Mouse (Mus musculus) MEL (cell line): ENCODE data around the gene Sag. TPM values are rescaled to one million over a fixed set of nuclear protein-coding genes. Genes with fewer than 3 reads are reported as not detected.
A peak's percentile ranks its signal among the peaks of the same experiment; 100 is the strongest.

Source experiments
- DNase-seq: peaks from one replicate; pipeline ENCODE4 v3.0.0; 2011; ENCODE audit warnings: low read depth, low spot score
- H3K27ac ChIP-seq: 2 replicates; pipeline ENCODE4 v1.5.1; 2012; ENCODE audit warnings: low read depth, mild to moderate bottlenecking, control low read depth, low read length, moderate library complexity; ENCODE audit not compliant: control insufficient read depth
- H3K27me3 ChIP-seq, 2 experiments: fragments of 150-350 bp in 1 of 2; sonication (generic) in 1 of 2; 2 replicates each; pipeline ENCODE4 v1.6.1; 2012; ENCODE audit warnings: low read length in 2 of 2, mild to moderate bottlenecking in 2 of 2, improper control_type of control experiment in 1 of 2, moderate library complexity in 1 of 2; ENCODE audit not compliant: insufficient read depth in 2 of 2, control insufficient read depth in 1 of 2
- H3K36me3 ChIP-seq, 2 experiments: 2 replicates each; pipeline ENCODE4 v1.6.1; 2012 to 2014; ENCODE audit warnings: low read length in 2 of 2, improper control_type of control experiment in 1 of 2, inconsistent platforms in 1 of 2, mild to moderate bottlenecking in 1 of 2; ENCODE audit not compliant: insufficient read depth in 2 of 2, control insufficient read depth in 1 of 2
- H3K4me1 ChIP-seq, 2 experiments: fragments of 150-350 bp in 1 of 2; sonication (generic) in 1 of 2; 2 replicates each; pipeline ENCODE4 v1.6.1; 2012; ENCODE audit warnings: low read length in 2 of 2, improper control_type of control experiment in 1 of 2, mild to moderate bottlenecking in 1 of 2; ENCODE audit not compliant: insufficient read depth in 2 of 2, control insufficient read depth in 1 of 2
- H3K4me3 ChIP-seq, 2 experiments: fragments of 150-350 bp in 1 of 2; sonication (generic) in 1 of 2; 2 replicates each; pipeline ENCODE4 v1.5.1; 2012; ENCODE audit warnings: low read depth in 2 of 2, low read length in 2 of 2, mild to moderate bottlenecking in 2 of 2, moderate library complexity in 2 of 2, control low read depth in 1 of 2, improper control_type of control experiment in 1 of 2; ENCODE audit not compliant: control insufficient read depth in 1 of 2, insufficient read depth in 1 of 2
- H3K79me2 ChIP-seq: 2 replicates; pipeline ENCODE4 v1.6.1; 2012; ENCODE audit warnings: mild to moderate bottlenecking, low read length, moderate library complexity; ENCODE audit not compliant: control insufficient read depth, poor library complexity, insufficient read depth
- H3K9ac ChIP-seq: 2 replicates; pipeline ENCODE4 v1.6.1; 2012; ENCODE audit warnings: low read depth, mild to moderate bottlenecking, control low read depth, low read length, moderate library complexity; ENCODE audit not compliant: control insufficient read depth, poor library complexity, severe bottlenecking
- H3K9me3 ChIP-seq: fragments of 150-350 bp; sonication (generic); replicated peaks from 2 replicates; pipeline ENCODE4 v1.6.1; 2012; ENCODE audit warnings: mild to moderate bottlenecking, low read length, improper control_type of control experiment, moderate library complexity; ENCODE audit not compliant: insufficient read depth
- BHLHE40 ChIP-seq: IDR thresholded peaks from 2 replicates; pipeline ENCODE4 v1.6.1; 2012; ENCODE audit warnings: low read depth, mild to moderate bottlenecking, inconsistent platforms, low read length, improper control_type of control experiment, borderline replicate concordance
- CHD1 ChIP-seq: IDR thresholded peaks from 2 replicates; pipeline ENCODE4 v1.6.1; 2012; ENCODE audit warnings: low read depth, mild to moderate bottlenecking, inconsistent platforms, low read length, improper control_type of control experiment
- CTCF ChIP-seq, 3 experiments: IDR thresholded peaks in 2 of 3; conservative IDR thresholded peaks in 1 of 3; 2 replicates each; pipeline ENCODE4 v1.5.1; 2011 to 2012; ENCODE audit warnings: low read length in 3 of 3, low read depth in 2 of 3, mild to moderate bottlenecking in 2 of 3, improper control_type of control experiment in 1 of 3, inconsistent platforms in 1 of 3, mixed read lengths in 1 of 3, moderate library complexity in 1 of 3; ENCODE audit not compliant: control insufficient read depth in 1 of 3, insufficient read depth in 1 of 3, poor library complexity in 1 of 3, severe bottlenecking in 1 of 3
- E2F4 ChIP-seq: IDR thresholded peaks from 2 replicates; pipeline ENCODE4 v1.6.1; 2011; ENCODE audit warnings: low read depth, low read length, improper control_type of control experiment, borderline replicate concordance
- ELF1 ChIP-seq: IDR thresholded peaks from 2 replicates; pipeline ENCODE4 v1.6.1; 2014; ENCODE audit warnings: low read depth, mild to moderate bottlenecking, inconsistent platforms, low read length, improper control_type of control experiment, moderate library complexity
- EP300 ChIP-seq, 2 experiments: IDR thresholded peaks; 2 replicates each; pipeline ENCODE4 v1.6.1; 2011; ENCODE audit warnings: improper control_type of control experiment in 2 of 2, low read length in 2 of 2, low read depth in 1 of 2, mild to moderate bottlenecking in 1 of 2
- GATA1 ChIP-seq: IDR thresholded peaks from 2 replicates; pipeline ENCODE4 v1.6.1; 2011; ENCODE audit warnings: low read depth, low read length, improper control_type of control experiment
- HCFC1 ChIP-seq: IDR thresholded peaks from 2 replicates; pipeline ENCODE4 v1.6.1; 2012; ENCODE audit warnings: low read depth, mild to moderate bottlenecking, inconsistent platforms, low read length, improper control_type of control experiment, moderate library complexity
- JUND ChIP-seq: IDR thresholded peaks from 2 replicates; pipeline ENCODE4 v1.6.1; 2011; ENCODE audit warnings: low read depth, mild to moderate bottlenecking, improper control_type of control experiment, low read length
- KAT2A ChIP-seq: conservative IDR thresholded peaks from 2 replicates; pipeline ENCODE4 v1.6.1; 2012; ENCODE audit warnings: low read depth, low read length, improper control_type of control experiment, inconsistent platforms
- MAFK ChIP-seq: IDR thresholded peaks from 2 replicates; pipeline ENCODE4 v1.6.1; 2011; ENCODE audit warnings: low read depth, mild to moderate bottlenecking, low read length, improper control_type of control experiment, borderline replicate concordance
- MAX ChIP-seq: IDR thresholded peaks from 2 replicates; pipeline ENCODE4 v1.6.1; 2011; ENCODE audit warnings: low read length, improper control_type of control experiment
- MEF2A ChIP-seq: IDR thresholded peaks from 2 replicates; pipeline ENCODE4 v1.6.1; 2014; ENCODE audit warnings: low read depth, mild to moderate bottlenecking, inconsistent platforms, low read length, improper control_type of control experiment; ENCODE audit not compliant: poor library complexity, insufficient replicate concordance, severe bottlenecking; ENCODE audit errors: extremely low read depth
- MYC ChIP-seq: IDR thresholded peaks from 2 replicates; pipeline ENCODE4 v1.6.1; 2011; ENCODE audit warnings: low read depth, mild to moderate bottlenecking, low read length, improper control_type of control experiment, moderate library complexity
- NELFE ChIP-seq: IDR thresholded peaks from 2 replicates; pipeline ENCODE4 v1.6.1; 2011; ENCODE audit warnings: low read depth, low read length, improper control_type of control experiment
- NRF1 ChIP-seq: IDR thresholded peaks from 2 replicates; pipeline ENCODE4 v1.6.1; 2014; ENCODE audit warnings: low read depth, mild to moderate bottlenecking, inconsistent platforms, low read length, improper control_type of control experiment, moderate library complexity; ENCODE audit not compliant: poor library complexity, insufficient read depth, severe bottlenecking
- POLR2A ChIP-seq, 2 experiments: IDR thresholded peaks; 2 replicates each; pipeline ENCODE4 v1.6.1; 2011 to 2012; ENCODE audit warnings: low read length in 2 of 2, mild to moderate bottlenecking in 2 of 2, control low read depth in 1 of 2, improper control_type of control experiment in 1 of 2, low read depth in 1 of 2, moderate library complexity in 1 of 2; ENCODE audit not compliant: control insufficient read depth in 1 of 2, insufficient read depth in 1 of 2, poor library complexity in 1 of 2
- POLR2AphosphoS2 ChIP-seq: IDR thresholded peaks from 2 replicates; pipeline ENCODE4 v1.6.1; 2011; ENCODE audit warnings: low read length, improper control_type of control experiment
- POLR2AphosphoS5 ChIP-seq: IDR thresholded peaks from 2 replicates; pipeline ENCODE4 v1.6.1; 2012; ENCODE audit warnings: low read depth, borderline replicate concordance, mild to moderate bottlenecking, inconsistent platforms, low read length, moderate library complexity, mixed read lengths
- SIN3A ChIP-seq: IDR thresholded peaks from 2 replicates; pipeline ENCODE4 v1.6.1; 2012; ENCODE audit warnings: low read length, improper control_type of control experiment, inconsistent platforms
- TAL1 ChIP-seq: IDR thresholded peaks from 2 replicates; pipeline ENCODE4 v1.6.1; 2012; ENCODE audit warnings: mild to moderate bottlenecking, inconsistent platforms, low read length, moderate library complexity, mixed read lengths
- TBP ChIP-seq: IDR thresholded peaks from 2 replicates; pipeline ENCODE4 v1.8.0; 2011; ENCODE audit warnings: low read depth, low read length, improper control_type of control experiment
- TCF12 ChIP-seq: IDR thresholded peaks from 2 replicates; pipeline ENCODE4 v1.6.1; 2014; ENCODE audit warnings: low read depth, mild to moderate bottlenecking, inconsistent platforms, low read length, improper control_type of control experiment, moderate library complexity
- UBTF ChIP-seq: IDR thresholded peaks from 2 replicates; pipeline ENCODE4 v1.6.1; 2012; ENCODE audit warnings: low read depth, mild to moderate bottlenecking, inconsistent platforms, low read length, improper control_type of control experiment, moderate library complexity, borderline replicate concordance; ENCODE audit not compliant: insufficient read depth
- USF1 ChIP-seq: IDR thresholded peaks from 2 replicates; pipeline ENCODE4 v1.6.1; 2014; ENCODE audit warnings: low read depth, mild to moderate bottlenecking, inconsistent platforms, low read length, improper control_type of control experiment, moderate library complexity
- ZC3H11A ChIP-seq: IDR thresholded peaks from 2 replicates; pipeline ENCODE4 v1.6.1; 2012; ENCODE audit warnings: low read depth, mild to moderate bottlenecking, inconsistent platforms, low read length, improper control_type of control experiment
- ZKSCAN1 ChIP-seq: IDR thresholded peaks from 2 replicates; pipeline ENCODE4 v1.6.1; 2012; ENCODE audit warnings: low read depth, mild to moderate bottlenecking, inconsistent platforms, low read length, improper control_type of control experiment, moderate library complexity
- ZMIZ1 ChIP-seq: IDR thresholded peaks from 2 replicates; pipeline ENCODE4 v1.6.1; 2012; ENCODE audit warnings: low read depth, mild to moderate bottlenecking, inconsistent platforms, low read length, improper control_type of control experiment, moderate library complexity
- ZNF384 ChIP-seq: IDR thresholded peaks from 2 replicates; pipeline ENCODE4 v1.6.1; 2012; ENCODE audit warnings: low read depth, mild to moderate bottlenecking, inconsistent platforms, low read length, improper control_type of control experiment
- polyA plus RNA-seq, 2 experiments: library from polyadenylated mRNA; stranded (reverse) in 1 of 2; unstranded in 1 of 2; fragments of >175 nt in 1 of 2; fragments of >200 nt in 1 of 2; gene quantifications; 2 replicates each; pipeline versions ENCODE4 v1.2.1 to v1.2.4; 2012; ENCODE audit warnings: low replicate concordance in 2 of 2, low read depth in 1 of 2; ENCODE audit not compliant: insufficient read length in 2 of 2, insufficient read depth in 1 of 2, missing spikeins in 1 of 2
- total RNA-seq: library from RNA; depleted of rRNA; stranded (reverse); fragments of 300-350 nt; gene quantifications from 2 replicates; pipeline ENCODE4 v1.2.3, GENCODE M21; 2012

Gene Sag
- total and polyA plus RNA-seq, 3 experiments: 2.5 to 4.1 TPM; not detected in 1

GRCm38 (mm10) chr1:87769263-87769662 lies 34.2 kb upstream of the Sag start:
- H3K4me1 ChIP-seq: peaks cover 19 to 33% of the 10 kb centered on the region in 2 experiments

GRCm38 (mm10) chr1:87770486-87770885 lies 33.0 kb upstream of the Sag start:
- H3K36me3 ChIP-seq: peaks cover 29 to 59% of the 10 kb centered on the region in 2 experiments
- peak; percentile 90 for DNase-seq
- H3K27ac ChIP-seq: peak overlapping the region; percentile 98
- no peak; the same call in 1 of the 2 replicates for TF ChIP-seq JUND
- no peak for TF ChIP-seq ZC3H11A
- TF ChIP-seq EP300 (IDR thresholded peaks at IDR 0.05; ENCODE audit: low read depth in 1 of 2, low read length in 2 of 2): peak; percentile 97 to 98
- peak in 1 of 2 experiments; percentile 27; a peak in 1 of 4 replicates for TF ChIP-seq POLR2A (IDR thresholded peaks at IDR 0.05; ENCODE audit: control insufficient read depth in 1 of 2, insufficient read depth in 1 of 2, low read depth in 1 of 2, low read length in 2 of 2, poor library complexity in 1 of 2)
- TF ChIP-seq BHLHE40: no peak
- no peak for TF ChIP-seq KAT2A
- no peak for TF ChIP-seq NRF1
- no peak for TF ChIP-seq POLR2AphosphoS5
- TF ChIP-seq MAX: 0 out of 2 replicates have a peak, but pooled peaks have one; percentile 14
- peak; percentile 98 for TF ChIP-seq TAL1
- TF ChIP-seq NELFE: no peak
- TF ChIP-seq POLR2AphosphoS2: no peak
- TF ChIP-seq MYC: 0 out of 2 replicates have a peak, but pooled peaks have one; percentile 26
- TF ChIP-seq ZKSCAN1: no peak
- TF ChIP-seq ELF1: no peak
- no peak for TF ChIP-seq ZMIZ1
- TF ChIP-seq UBTF: no peak
- TF ChIP-seq USF1: no peak
- TF ChIP-seq TBP: 0 out of 2 replicates have a peak, but pooled peaks have one; percentile 37
- no peak for TF ChIP-seq HCFC1
- TF ChIP-seq SIN3A: peak; percentile 91
- TF ChIP-seq E2F4: no peak
- TF ChIP-seq TCF12: peak; percentile 96
- TF ChIP-seq MAFK: peak; percentile 41; the same call in 1 of the 2 replicates
- TF ChIP-seq GATA1: peak; percentile 99
- no peak for TF ChIP-seq CHD1
- TF ChIP-seq ZNF384: peak; percentile 66
- TF ChIP-seq CTCF (IDR thresholded peaks at IDR 0.05 in 2 of 3, conservative IDR thresholded peaks at IDR 0.05 in 1 of 3; ENCODE audit: control insufficient read depth in 1 of 3, insufficient read depth in 1 of 3, low read depth in 2 of 3, low read length in 3 of 3, poor library complexity in 1 of 3, severe bottlenecking in 1 of 3): no peak

More at GRCm38 (mm10) chr1:87769263-87769662, 34.2 kb upstream of the Sag start:
- H3K36me3 ChIP-seq: peaks cover 31 to 52% of the 10 kb centered on the region in 2 experiments
- H3K4me3 ChIP-seq: no peak overlapping the region
- H3K79me2 ChIP-seq: peaks cover 2% of the 10 kb centered on the region
- peak overlapping the region; percentile 55 for H3K27ac ChIP-seq
- no peak overlapping the region for H3K9ac ChIP-seq
- peak; percentile 65 for DNase-seq
- TF ChIP-seq EP300 (IDR thresholded peaks at IDR 0.05; ENCODE audit: low read depth in 1 of 2, low read length in 2 of 2) (no peak), ZNF384 (peak; percentile 92), MYC (no peak), USF1 (no peak), ZMIZ1 (no peak), HCFC1 (no peak), MEF2A (no peak), GATA1 (no peak), TBP (0 out of 2 replicates have a peak, but pooled peaks have one; percentile 16)
- TF ChIP-seq, all 39 proteins: peak for 2
- Histone ChIP-seq H3K27me3 (no peaks in the 10 kb centered on the region), H3K9me3 (no peaks in the 10 kb centered on the region)

More at GRCm38 (mm10) chr1:87770486-87770885, 33.0 kb upstream of the Sag start:
- Histone ChIP-seq H3K27me3 (no peaks in the 10 kb centered on the region), H3K9ac (peak overlapping the region; percentile 53), H3K4me3 (no peak overlapping the region), H3K9me3 (no peaks in the 10 kb centered on the region), H3K4me1 (peaks cover 20 to 38% of the 10 kb centered on the region in 2 experiments), H3K79me2 (peaks cover 2% of the 10 kb centered on the region; the same call in 1 of the 2 replicates)
